Mouse (Mus musculus) G1E-ER4 (cell line): ENCODE results near the gene 1700023F06Rik. TPM values are rescaled to one million over a fixed set of nuclear protein-coding genes. Genes with fewer than 3 reads are reported as not detected.

Experiments
- GATA1 ChIP-seq: IDR thresholded peaks from one replicate; pipeline ENCODE4 v1.8.0; 2012; ENCODE audit warnings: low read length, inconsistent platforms
- polyA plus RNA-seq: library from polyadenylated mRNA; stranded (reverse); fragments of >175 nt; gene quantifications from 2 replicates; pipeline ENCODE4 v1.2.3, GENCODE M21; 2012

1700023F06Rik gene
- polyA plus RNA-seq, 1 experiment, result not detected

- TF ChIP-seq GATA1, result no peak
Observed at GRCm38 (mm10) chr11:103198911-103199803, 9.2 kb downstream of the 1700023F06Rik start.

- TF ChIP-seq GATA1, result no peak
Observed at GRCm38 (mm10) chr11:103198339-103198738, 10.0 kb downstream of the 1700023F06Rik start.

- no peak for TF ChIP-seq GATA1
Observed at GRCm38 (mm10) chr11:103197340-103197739, 11.0 kb downstream of the 1700023F06Rik start.

- no peak for TF ChIP-seq GATA1
Observed at GRCm38 (mm10) chr11:103195656-103196055, 12.7 kb downstream of the 1700023F06Rik start.

- TF ChIP-seq GATA1, result no peak
Observed at GRCm38 (mm10) chr11:103195236-103195635, 13.1 kb downstream of the 1700023F06Rik start.

GRCm38 (mm10) chr11:103193825-103194168 is 14.6 kb downstream of the 1700023F06Rik start:
- no peak for TF ChIP-seq GATA1

- no peak for TF ChIP-seq GATA1
Observed at GRCm38 (mm10) chr11:103192956-103193824, 15.2 kb downstream of the 1700023F06Rik start.

- TF ChIP-seq GATA1, result no peak
Observed at GRCm38 (mm10) chr11:103192230-103192955, 16.0 kb downstream of the 1700023F06Rik start.

- TF ChIP-seq GATA1, result no peak
Observed at GRCm38 (mm10) chr11:103184891-103185290, 23.5 kb downstream of the 1700023F06Rik start.

GRCm38 (mm10) chr11:103181911-103182310 is 26.4 kb downstream of the 1700023F06Rik start:
- no peak for TF ChIP-seq GATA1

- no peak for TF ChIP-seq GATA1
Observed at GRCm38 (mm10) chr11:103181349-103181748, 27.0 kb downstream of the 1700023F06Rik start.

- no peak for TF ChIP-seq GATA1
Observed at GRCm38 (mm10) chr11:103180426-103180825, 27.9 kb downstream of the 1700023F06Rik start.

- no peak for TF ChIP-seq GATA1
Observed at GRCm38 (mm10) chr11:103178748-103179147, 29.6 kb downstream of the 1700023F06Rik start.

- no peak for TF ChIP-seq GATA1
Observed at GRCm38 (mm10) chr11:103177815-103178485, 30.4 kb downstream of the 1700023F06Rik start.

- TF ChIP-seq GATA1, result no peak
Observed at GRCm38 (mm10) chr11:103177216-103177615, 31.1 kb downstream of the 1700023F06Rik start.

- TF ChIP-seq GATA1, result no peak
Observed at GRCm38 (mm10) chr11:103176510-103176909, 31.8 kb downstream of the 1700023F06Rik start.
